Comparison of ENCODE assay signal across 12 mouse cellular contexts in the genomic region with DNA sequence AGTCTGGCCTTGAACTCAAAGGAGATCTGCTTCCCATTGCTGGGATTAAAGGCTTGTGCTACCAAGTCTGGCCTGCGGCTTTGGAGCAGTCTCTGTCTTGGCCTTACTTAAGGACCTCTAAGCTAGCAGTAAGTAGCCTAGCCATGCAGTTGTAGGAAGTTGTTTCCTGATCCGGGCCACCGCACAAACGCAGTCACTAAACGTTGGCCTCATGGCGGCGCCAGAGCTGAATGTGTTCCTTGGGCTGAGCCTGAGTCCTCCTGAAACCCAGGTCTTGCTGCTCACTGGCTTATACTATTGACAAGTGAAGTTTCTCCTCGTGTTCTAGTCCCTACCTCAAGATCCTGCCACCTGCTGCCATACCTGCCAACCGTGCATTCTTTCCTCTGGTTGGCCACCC. TPM values are rescaled to one million over a fixed set of nuclear protein-coding genes. Genes with fewer than 3 reads are reported as not detected.
DNase-seq lines count a peak whose midpoint lies in the region; ATAC-seq and TF ChIP-seq lines count a peak whose summit lies in the region.
"Had no signal": no experiment of that assay in that cellular context is flagged by ENCODE, and none has a peak within 500 bp of the region (broad histone marks: within the 10 kb centered on the region; RNA-seq: fewer than 3 reads in every experiment).

No protein-coding gene starts in this region.

- peak in 1 of 2 experiments; percentile 20 for DNase-seq in heart, adult 2 months
- no peak for DNase-seq in lung, postnatal 0 days (ENCODE audit: low spot score)
- no peak for DNase-seq in lung, postnatal 14 days
- peak; percentile 41 for DNase-seq in ES-E14 (ENCODE audit: low read depth, low spot score)
- DNase-seq in urinary bladder, adult 2 months (ENCODE audit: low spot score): no peak
- DNase-seq in frontal cortex, adult 2 months (ENCODE audit: extremely low spot score in 1 of 2, low spot score in 1 of 2): no peak
- DNase-seq: gastrocnemius, postnatal 14 days; lung, postnatal 36 days had no signal

- TF ChIP-seq POLR2A in heart, adult 2 months (IDR thresholded peaks at IDR 0.05; ENCODE audit: insufficient read depth, low read depth, low read length): no peak

- H3K4me3 ChIP-seq in heart, adult 2 months: no peak overlapping the region
- no peak overlapping the region for H3K4me3 ChIP-seq in heart, embryonic 12.5 days
- no peak overlapping the region for H3K4me3 ChIP-seq in lung, postnatal 0 days (ENCODE audit: low read depth, low read length)
- H3K4me3 ChIP-seq in ES-E14 (ENCODE audit: insufficient read depth in 1 of 2, low read depth in 1 of 2, low read length in 2 of 2, poor library complexity in 1 of 2, severe bottlenecking in 1 of 2): no peak overlapping the region
- H3K4me3 ChIP-seq: heart, embryonic 15.5 days; neural tube, embryonic 12.5 days had no signal

- peaks cover 1% of the 10 kb centered on the region for H3K4me1 ChIP-seq in heart, adult 2 months (ENCODE audit: control insufficient read depth, insufficient read depth, low read length)
- peaks cover 20% of the 10 kb centered on the region for H3K4me1 ChIP-seq in heart, embryonic 12.5 days (replicated peaks)
- H3K4me1 ChIP-seq in lung, postnatal 0 days (ENCODE audit: insufficient read depth, low read depth, low read length): no peaks in the 10 kb centered on the region
- H3K4me1 ChIP-seq in ES-E14 (ENCODE audit: control insufficient read depth in 2 of 2, insufficient read depth in 2 of 2, low read length in 2 of 2, poor library complexity in 1 of 2): no peaks in the 10 kb centered on the region
- H3K4me1 ChIP-seq: neural tube, embryonic 12.5 days had no signal

- in situ Hi-C loops in ES-E14 (cut with MboI; ENCODE audit: low sequenced_read_pairs in 2 of 2, unreplicated experiment in 2 of 2): loop anchor here (5.0 to 10.0 kb wide), 4 partner anchors 169 to 339 kb away; no protein-coding TSS in a partner anchor

- H3K79me2 ChIP-seq in heart, adult 2 months (replicated peaks; ENCODE audit: control insufficient read depth, insufficient read depth, low read length): no peaks in the 10 kb centered on the region; the same call in 1 of the 2 replicates

- H3K4me2 ChIP-seq in heart, embryonic 12.5 days: no peak overlapping the region
- H3K4me2 ChIP-seq in lung, postnatal 0 days (replicated peaks; ENCODE audit: low read depth, low read length): no peak overlapping the region
- H3K4me2 ChIP-seq: heart, embryonic 15.5 days; neural tube, embryonic 12.5 days had no signal

- ATAC-seq in heart, embryonic 12.5 days (ENCODE audit: insufficient number of reproducible peaks, low FRiP score): no peak
- no peak for ATAC-seq in lung, postnatal 0 days
- peak; percentile 40; the same call in 1 of the 2 replicates for ATAC-seq in megakaryocyte progenitor cell, adult 5-6 weeks (replicated peaks; ENCODE audit: poor library complexity)

- H3K36me3 ChIP-seq in heart, adult 2 months (ENCODE audit: control insufficient read depth, insufficient read depth, low read length): peaks cover 5% of the 10 kb centered on the region; the same call in 1 of the 2 replicates
- peaks cover 29% of the 10 kb centered on the region for H3K36me3 ChIP-seq in heart, embryonic 12.5 days
- H3K36me3 ChIP-seq in lung, postnatal 0 days (ENCODE audit: insufficient read depth, low read length): no peaks in the 10 kb centered on the region
- no peaks in the 10 kb centered on the region for H3K36me3 ChIP-seq in ES-E14 (ENCODE audit: control insufficient read depth, insufficient read depth, low read length, poor library complexity, severe bottlenecking)
- H3K36me3 ChIP-seq: neural tube, embryonic 12.5 days had no signal

- no peak overlapping the region for H3K9ac ChIP-seq in heart, adult 2 months (ENCODE audit: low read depth, low read length)
- no peak overlapping the region for H3K9ac ChIP-seq in heart, embryonic 12.5 days
- H3K9ac ChIP-seq in lung, postnatal 0 days (replicated peaks; ENCODE audit: low read depth): no peak overlapping the region
- no peak overlapping the region for H3K9ac ChIP-seq in ES-E14 (ENCODE audit: insufficient read depth, low read depth, low read length, poor library complexity, severe bottlenecking)
- H3K9ac ChIP-seq: heart, embryonic 15.5 days; neural tube, embryonic 12.5 days had no signal

- no peak overlapping the region for H3K27ac ChIP-seq in heart, adult 2 months
- H3K27ac ChIP-seq in heart, embryonic 12.5 days (ENCODE audit: poor library complexity, severe bottlenecking): no peak overlapping the region
- no peak overlapping the region for H3K27ac ChIP-seq in lung, postnatal 0 days (ENCODE audit: low read length)
- H3K27ac ChIP-seq in ES-E14 (ENCODE audit: insufficient read depth, low read depth, low read length, poor library complexity, severe bottlenecking): no peak overlapping the region
- H3K27ac ChIP-seq: heart, embryonic 15.5 days; neural tube, embryonic 12.5 days had no signal

- intact Hi-C loops in heart, adult 2 months (cut with DNase I): loop anchor here (2.0 kb wide), 1 partner anchor 173 kb away; no protein-coding TSS in a partner anchor

- 0 out of 2 replicates have a peak, but pooled peaks cover 2% of the 10 kb centered on the region for H3K9me3 ChIP-seq in heart, embryonic 12.5 days (replicated peaks)
- H3K9me3 ChIP-seq in lung, postnatal 0 days (ENCODE audit: low read length): no peaks in the 10 kb centered on the region
- H3K9me3 ChIP-seq in ES-E14 (ENCODE audit: control insufficient read depth, insufficient read depth, low read depth, low read length): no peaks in the 10 kb centered on the region
- H3K9me3 ChIP-seq: heart, embryonic 15.5 days; neural tube, embryonic 12.5 days had no signal

- WGBS in heart, adult 2 months: 48% methylated on average over 9 of the region's 9 CpGs
- WGBS in heart, embryonic 12.5 days: 47% methylated on average over 9 of the region's 9 CpGs
- 56% methylated on average over 9 of the region's 9 CpGs for WGBS in lung, postnatal 0 days

- TF ChIP-seq CTCF in heart, adult 2 months (IDR thresholded peaks at IDR 0.05): peak; percentile 25; the same call in 1 of the 2 replicates
- TF ChIP-seq CTCF in lung, postnatal 0 days (IDR thresholded peaks at IDR 0.05): peak; percentile 38

- no peaks in the 10 kb centered on the region for H3K27me3 ChIP-seq in heart, adult 2 months (ENCODE audit: control insufficient read depth, insufficient read depth, low read length)
- no peaks in the 10 kb centered on the region for H3K27me3 ChIP-seq in heart, embryonic 12.5 days (replicated peaks)
- H3K27me3 ChIP-seq in lung, postnatal 0 days (replicated peaks; ENCODE audit: insufficient read depth, low read length): no peaks in the 10 kb centered on the region
- H3K27me3 ChIP-seq: heart, embryonic 15.5 days; neural tube, embryonic 12.5 days had no signal

- TF ChIP-seq EP300 in heart, adult 2 months (IDR thresholded peaks at IDR 0.05; ENCODE audit: insufficient read depth, low read depth, low read length): no peak
- TF ChIP-seq EP300 in lung, postnatal 0 days (IDR thresholded peaks at IDR 0.05): no peak

TF ChIP-seq in ES-E14, 5 proteins besides CTCF, POLR2A, EP300 and RAD21:
- TF ChIP-seq ZC3H11A (IDR thresholded peaks at IDR 0.05; ENCODE audit: borderline replicate concordance, low read depth, low read length): 0 out of 2 replicates have a peak, but pooled peaks have one; percentile 12
- TF ChIP-seq HCFC1 (IDR thresholded peaks at IDR 0.05; ENCODE audit: borderline replicate concordance, insufficient read depth, low read length): no peak

RNA-seq across cellular contexts. Expression of a gene that starts 28.5 kb away (rescaled TPM):
- 100 to 1,000 TPM; 169 to 188 TPM for total RNA-seq in heart, adult 2 months (2021)
- polyA plus RNA-seq in heart, adult 2 months (2012; rRNA removed): 60.3 and 70.8 TPM in 2 replicates
- 208 and 231 TPM in 2 replicates for polyA plus RNA-seq in heart, embryonic 12.5 days (2016; fragmentation: Nextera tagmentation; extraction: Ambion mirVana)
- 130 and 144 TPM in 2 replicates for polyA plus RNA-seq in lung, postnatal 0 days (2015; fragmentation: Nextera tagmentation; extraction: Ambion mirVana)
- total RNA-seq in ES-E14 (2012; rRNA removed): 24.6 and 36.3 TPM in 2 replicates
- total RNA-seq in megakaryocyte progenitor cell, adult 5-6 weeks (2015): 0.17 TPM in 1 of 2 replicates, not detected in the other
- 0.12 and 0.20 TPM in 2 replicates for total RNA-seq in megakaryocyte progenitor cell, adult 5-6 weeks (2017)
- 147 and 210 TPM in 2 replicates for polyA plus RNA-seq in urinary bladder, adult 2 months (2012; rRNA removed)
- 3.3 and 3.7 TPM in 2 replicates for polyA plus RNA-seq in frontal cortex, adult 2 months (2012; rRNA removed)

RNA-seq across cellular contexts. Expression of a gene that starts 53.9 kb away (rescaled TPM):
- 1 to 10 TPM; 1.1 to 1.7 TPM for total RNA-seq in heart, adult 2 months (2021)
- polyA plus RNA-seq in heart, adult 2 months (2012; rRNA removed): 0.53 and 1.2 TPM in 2 replicates
- 2.0 and 2.6 TPM in 2 replicates for polyA plus RNA-seq in heart, embryonic 12.5 days (2016; fragmentation: Nextera tagmentation; extraction: Ambion mirVana)
- polyA plus RNA-seq in lung, postnatal 0 days (2015; fragmentation: Nextera tagmentation; extraction: Ambion mirVana): 2.5 and 2.9 TPM in 2 replicates
- total RNA-seq in ES-E14 (2012; rRNA removed): 0.26 and 0.31 TPM in 2 replicates
- 1.9 and 3.4 TPM in 2 replicates for total RNA-seq in megakaryocyte progenitor cell, adult 5-6 weeks (2015)
- 2.2 and 2.8 TPM in 2 replicates for total RNA-seq in megakaryocyte progenitor cell, adult 5-6 weeks (2017)
- 2.7 TPM in 2 replicates for polyA plus RNA-seq in urinary bladder, adult 2 months (2012; rRNA removed)
- 0.55 and 0.72 TPM in 2 replicates for polyA plus RNA-seq in frontal cortex, adult 2 months (2012; rRNA removed)

Comparison
In these comparisons a context has a peak if more than half of its experiments do, and no peak if none do; other contexts are left out.
1. RNA of a gene that starts 28.5 kb away (polyA plus RNA-seq): 208 to 231 TPM in heart, embryonic 12.5 days, 147 to 210 TPM in urinary bladder, adult 2 months, 130 to 144 TPM in lung, postnatal 0 days and 60.3 to 70.8 TPM in heart, adult 2 months; 3.3 to 3.7 TPM in frontal cortex, adult 2 months; every median in the first group is over 10 times any median in the second.